Mouse (Mus musculus): ENCODE results near the gene Pgm5. TPM values are rescaled to one million over a fixed set of nuclear protein-coding genes. Genes with fewer than 3 reads are reported as not detected.

Gene Pgm5
- polyA plus RNA-seq (2012), result 0.05 TPM in 1 of 2 replicates, not detected in the other

DNA sequence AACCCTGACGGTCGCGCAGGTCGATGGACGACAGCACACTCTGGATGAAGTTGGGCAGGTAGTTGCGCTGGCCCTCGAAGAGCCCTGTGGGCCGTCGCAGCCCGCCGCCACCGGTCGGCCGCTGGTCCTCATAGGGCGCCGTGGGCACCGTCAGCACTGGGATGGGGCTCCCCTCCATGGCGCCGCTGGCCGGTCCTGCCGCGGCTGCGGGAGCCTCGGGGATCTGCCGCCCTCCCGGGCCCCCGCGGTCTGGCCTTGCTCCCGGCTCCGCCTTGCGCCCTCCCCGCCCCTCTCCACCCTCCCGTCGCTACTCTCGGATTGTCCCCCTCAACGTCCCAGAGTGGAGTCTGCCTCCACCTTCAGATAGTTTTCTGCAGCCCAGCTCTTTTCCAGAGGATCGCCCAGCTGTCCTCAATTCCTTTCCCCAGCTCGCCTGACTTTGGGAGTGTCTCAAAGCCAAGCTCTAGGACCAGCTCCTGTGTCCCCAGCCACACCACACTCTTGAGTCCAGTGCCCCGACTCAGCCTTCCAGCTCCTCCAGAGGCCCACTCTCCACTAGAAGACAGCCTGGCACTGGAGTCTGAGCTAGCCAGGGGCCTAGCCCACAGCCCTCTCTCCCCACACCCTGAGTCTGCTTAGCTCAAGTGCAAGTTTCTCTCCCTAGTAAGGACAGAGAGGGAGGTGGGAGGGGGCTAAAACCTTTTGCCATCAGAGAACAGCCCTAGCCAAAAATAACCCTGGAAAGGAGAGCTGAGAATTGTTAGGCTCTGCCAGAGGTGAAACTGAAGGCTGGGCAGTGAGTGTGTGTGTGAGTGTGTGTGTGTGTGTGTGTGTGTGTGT is at the start of gene Pgm5:
Gene Pgm5, minus strand, starts transcription at position 244 of the 840 bp plus-strand sequence.

DNA sequence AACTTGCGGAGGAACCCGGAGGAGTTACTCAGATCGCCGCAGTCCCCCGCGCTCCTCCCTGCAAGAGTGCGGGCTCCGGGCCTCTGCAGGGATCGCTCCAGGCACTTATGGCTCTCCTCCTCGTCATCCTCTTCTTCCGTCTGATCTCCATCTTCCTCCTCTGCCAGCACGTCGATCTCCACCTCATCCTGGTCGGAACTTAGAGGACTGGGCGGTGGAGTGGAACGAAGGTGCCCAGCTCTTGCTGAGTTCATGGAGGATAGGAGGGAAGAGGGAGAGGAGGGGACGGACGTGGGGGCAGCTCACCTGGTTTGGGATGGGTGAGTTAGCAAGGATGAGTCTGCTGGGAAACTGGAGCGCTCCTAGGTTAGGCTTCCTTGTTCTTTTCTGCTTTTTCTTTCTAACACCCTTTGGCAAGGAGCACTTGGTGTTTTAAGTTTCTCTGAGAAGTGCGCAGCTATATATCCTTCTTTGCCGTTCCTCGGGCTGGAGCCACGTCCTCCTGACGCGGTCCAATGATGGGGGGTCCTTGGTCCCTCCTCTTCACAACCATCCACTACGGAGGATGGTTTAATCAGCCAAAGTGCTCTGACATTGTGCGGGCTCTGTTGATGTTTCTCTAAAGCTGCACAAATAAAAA is 39.0 kb upstream of the Pgm5 start, which contains the start of gene Foxd4:
Gene Foxd4, minus strand, starts transcription at position 617 of the 640 bp plus-strand sequence.

DNA sequence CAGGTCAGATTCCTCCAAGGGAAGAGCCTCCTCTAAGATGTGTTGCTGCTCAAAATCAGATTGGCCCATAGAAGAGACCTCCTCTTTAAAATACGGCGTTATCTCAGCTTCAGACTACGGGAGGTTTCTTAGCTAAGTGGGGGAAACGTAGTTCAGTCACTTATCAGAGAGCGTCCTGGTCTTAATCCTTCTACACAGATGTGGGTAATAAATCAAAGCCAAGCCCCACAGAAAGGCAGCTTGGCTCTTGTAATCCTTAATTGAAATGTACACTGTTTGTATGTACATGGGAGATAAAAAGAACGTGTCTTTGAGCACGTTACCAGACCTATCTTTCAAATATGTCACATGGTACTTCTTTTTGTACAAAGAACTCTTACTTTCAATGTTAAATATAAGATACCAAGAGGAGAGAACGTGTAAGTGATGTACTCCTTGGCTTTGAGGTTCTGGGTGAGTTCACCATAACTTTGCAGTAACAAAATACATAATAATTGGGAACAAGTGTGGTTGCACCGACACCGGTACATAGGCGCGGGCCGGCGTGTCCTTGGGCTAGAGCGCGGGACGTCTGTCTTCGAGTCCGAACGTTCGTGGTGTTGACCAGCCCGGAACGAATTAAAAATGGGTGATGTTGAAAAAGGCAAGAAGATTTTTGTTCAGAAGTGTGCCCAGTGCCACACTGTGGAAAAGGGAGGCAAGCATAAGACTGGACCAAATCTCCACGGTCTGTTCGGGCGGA is 13.6 kb upstream of the Pgm5 start, which contains the start of gene Gm10053:
Gene Gm10053, plus strand, starts transcription at position 558 of the 742 bp plus-strand sequence.

DNA sequence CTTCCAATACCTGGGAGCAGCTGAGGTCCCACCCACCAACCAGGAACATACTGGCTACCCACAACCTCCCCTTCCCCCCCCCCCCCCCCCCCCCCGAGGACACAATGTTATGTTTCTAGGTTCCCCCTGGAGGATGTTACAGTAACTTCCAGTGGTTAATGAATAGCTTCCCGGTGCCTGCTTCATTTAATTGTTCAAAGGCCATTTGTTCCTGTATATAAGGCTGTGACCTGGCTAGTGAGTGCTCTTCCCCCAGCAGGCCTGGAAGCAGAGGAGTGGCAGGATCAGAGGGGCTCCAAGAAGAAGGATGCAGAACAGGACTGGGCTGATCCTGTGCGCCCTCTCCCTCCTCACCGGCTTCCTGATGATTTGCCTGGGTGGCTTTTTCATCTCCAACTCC is 187.9 kb downstream of the Pgm5 start, which contains the start of gene Tmem252:
Gene Tmem252, plus strand, starts transcription at position 247 of the 400 bp plus-strand sequence.

Other genes with a start within 250 kb of the Pgm5 start
- gene Tmem252, start 187.8 kb downstream of the Pgm5 start, polyA plus RNA-seq (2012), result not detected in 2 replicates
- gene Gm10053, start 13.8 kb upstream of the Pgm5 start, polyA plus RNA-seq (2012), result 0.16 and 0.53 TPM in 2 replicates
- gene Foxd4, start 39.3 kb upstream of the Pgm5 start, polyA plus RNA-seq (2012), result 1.2 and 1.3 TPM in 2 replicates
- 1.8 and 2.2 TPM in 2 replicates for gene Cbwd1, start 99.8 kb upstream of the Pgm5 start, polyA plus RNA-seq (2012)
- 34.1 and 39.8 TPM in 2 replicates for gene Dock8, start 137.7 kb upstream of the Pgm5 start, polyA plus RNA-seq (2012)

All from megakaryocyte-erythroid progenitor cell, adult 5 weeks (primary cell).